20 mouse cellular contexts compared by ENCODE assay signal in the genomic region with DNA sequence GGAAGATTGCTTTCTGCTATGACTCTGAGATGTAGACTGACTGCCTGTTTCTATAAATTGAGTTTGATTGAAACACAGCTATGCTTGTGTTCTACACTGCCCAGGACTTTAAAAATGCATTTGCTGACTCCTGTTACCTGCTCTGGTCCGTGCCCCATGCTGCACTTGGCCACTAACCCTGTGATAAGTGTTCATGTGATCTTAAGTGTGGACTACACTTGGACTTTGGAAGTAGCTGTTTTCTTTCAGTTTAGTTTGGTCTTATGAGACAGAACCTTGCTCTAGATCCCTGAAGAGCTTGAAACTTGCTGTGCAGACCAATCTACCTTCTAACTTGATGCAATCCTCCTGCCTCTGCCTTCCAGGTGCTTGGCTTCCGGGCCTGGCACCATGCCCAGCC. TPM values are rescaled to one million over a fixed set of nuclear protein-coding genes. Genes with fewer than 3 reads are reported as not detected.
DNase-seq lines count a peak whose midpoint lies in the region; ATAC-seq and TF ChIP-seq lines count a peak whose summit lies in the region.
"Had no signal": no experiment of that assay in that cellular context is flagged by ENCODE, and none has a peak within 500 bp of the region (broad histone marks: within the 10 kb centered on the region; RNA-seq: fewer than 3 reads in every experiment).

No protein-coding gene starts in this region.

- no peaks in the 10 kb centered on the region for H3K9me3 ChIP-seq in kidney, embryonic 14.5 days (ENCODE audit: control insufficient read depth, low read length)
- no peaks in the 10 kb centered on the region for H3K9me3 ChIP-seq in liver, embryonic 11.5 days (ENCODE audit: control insufficient read depth, low read length)
- H3K9me3 ChIP-seq: embryonic facial prominence, embryonic 12.5 days; forebrain, embryonic 15.5 days; heart, embryonic 10.5 days had no signal

- H3K4me2 ChIP-seq in kidney, embryonic 14.5 days (replicated peaks; ENCODE audit: low read depth, low read length) = no peak overlapping the region
- no peak overlapping the region for H3K4me2 ChIP-seq in liver, embryonic 11.5 days
- H3K4me2 ChIP-seq: embryonic facial prominence, embryonic 12.5 days; forebrain, embryonic 15.5 days had no signal

- no peak for TF ChIP-seq CTCF in liver, adult 2 months (IDR thresholded peaks at IDR 0.05; ENCODE audit: low read depth, low read length)
- no peak for TF ChIP-seq CTCF in small intestine, adult 2 months (IDR thresholded peaks at IDR 0.05; ENCODE audit: extremely low read depth, insufficient read length, insufficient replicate concordance, low read depth, low read length)
- no peak for TF ChIP-seq CTCF in layer of hippocampus, adult 2 months (conservative IDR thresholded peaks at IDR 0.05)

- H3K36me3 ChIP-seq in kidney, embryonic 14.5 days (ENCODE audit: control insufficient read depth, insufficient read depth, low read length) = peaks cover 9% of the 10 kb centered on the region; the same call in 1 of the 2 replicates
- peaks cover 7% of the 10 kb centered on the region; the same call in 1 of the 2 replicates for H3K36me3 ChIP-seq in liver, adult 2 months (ENCODE audit: control insufficient read depth, insufficient read depth, low read length)
- peaks cover 3% of the 10 kb centered on the region; the same call in 1 of the 2 replicates for H3K36me3 ChIP-seq in liver, embryonic 11.5 days (ENCODE audit: control insufficient read depth, insufficient read depth, low read length)
- H3K36me3 ChIP-seq in small intestine, adult 2 months (ENCODE audit: control insufficient read depth, insufficient read depth, low read length) = peaks cover 33% of the 10 kb centered on the region

- no peak overlapping the region for H3K4me3 ChIP-seq in kidney, embryonic 14.5 days (ENCODE audit: low read length)
- no peak overlapping the region for H3K4me3 ChIP-seq in liver, adult 2 months (ENCODE audit: insufficient read depth, low read depth, low read length)
- no peak overlapping the region for H3K4me3 ChIP-seq in liver, embryonic 11.5 days (ENCODE audit: low read depth, low read length)
- no peak overlapping the region for H3K4me3 ChIP-seq in small intestine, adult 2 months (ENCODE audit: low read depth, low read length)
- H3K4me3 ChIP-seq in layer of hippocampus, adult 2 months = no peak overlapping the region
- H3K4me3 ChIP-seq: embryonic facial prominence, embryonic 12.5 days; forebrain, embryonic 15.5 days; heart, embryonic 10.5 days had no signal

- H3K27ac ChIP-seq in kidney, embryonic 14.5 days (ENCODE audit: low read depth, low read length) = no peak overlapping the region
- H3K27ac ChIP-seq in liver, adult 2 months (replicated peaks; ENCODE audit: insufficient read depth, low read depth, low read length) = no peak overlapping the region
- H3K27ac ChIP-seq in liver, embryonic 11.5 days (ENCODE audit: low read depth, low read length) = no peak overlapping the region
- peak overlapping the region; percentile 62; the same call in 1 of the 2 replicates for H3K27ac ChIP-seq in small intestine, adult 2 months (ENCODE audit: insufficient read depth, low read depth, low read length)
- H3K27ac ChIP-seq in layer of hippocampus, adult 2 months = no peak overlapping the region
- H3K27ac ChIP-seq: embryonic facial prominence, embryonic 12.5 days; forebrain, embryonic 15.5 days; heart, embryonic 10.5 days had no signal

- no peak for ATAC-seq in kidney, embryonic 14.5 days (ENCODE audit: low FRiP score, low TSS enrichment)
- no peak for ATAC-seq in liver, embryonic 11.5 days (replicated peaks; ENCODE audit: low FRiP score)
- ATAC-seq: activated CD4-positive, CD25-positive, alpha-beta regulatory T cell, adult 4 months; forebrain, embryonic 15.5 days; Patski had no signal

- H3K9ac ChIP-seq in kidney, embryonic 14.5 days (ENCODE audit: low read depth, low read length) = no peak overlapping the region
- no peak overlapping the region for H3K9ac ChIP-seq in liver, adult 2 months (ENCODE audit: low read depth, low read length)
- no peak overlapping the region for H3K9ac ChIP-seq in liver, embryonic 11.5 days (ENCODE audit: low read depth, low read length)
- H3K9ac ChIP-seq: embryonic facial prominence, embryonic 12.5 days; forebrain, embryonic 15.5 days had no signal

- H3K27me3 ChIP-seq in kidney, embryonic 14.5 days (ENCODE audit: control insufficient read depth, insufficient read depth, low read length) = no peaks in the 10 kb centered on the region
- no peaks in the 10 kb centered on the region for H3K27me3 ChIP-seq in liver, adult 2 months (ENCODE audit: control insufficient read depth, insufficient read depth, low read length)
- no peaks in the 10 kb centered on the region for H3K27me3 ChIP-seq in liver, embryonic 11.5 days (replicated peaks; ENCODE audit: control insufficient read depth, insufficient read depth, low read length)
- H3K27me3 ChIP-seq in small intestine, adult 2 months (ENCODE audit: control insufficient read depth, insufficient read depth, low read length) = no peaks in the 10 kb centered on the region
- H3K27me3 ChIP-seq: CH12.LX; embryonic facial prominence, embryonic 12.5 days; forebrain, embryonic 15.5 days; Patski had no signal

- WGBS in kidney, embryonic 14.5 days = 85% methylated on average over 2 of the region's 2 CpGs
- WGBS in liver, adult 2 months = 65% methylated on average over 2 of the region's 2 CpGs
- 82% methylated on average over 2 of the region's 2 CpGs for WGBS in liver, embryonic 11.5 days
- 37% methylated on average over 2 of the region's 2 CpGs for WGBS in small intestine, adult 2 months

- TF ChIP-seq POLR2A in liver, adult 2 months (IDR thresholded peaks at IDR 0.05; ENCODE audit: extremely low read depth, insufficient read depth, low read length) = no peak
- no peak for TF ChIP-seq POLR2A in small intestine, adult 2 months (IDR thresholded peaks at IDR 0.05; ENCODE audit: low read depth, low read length)

- H3K79me2 ChIP-seq in liver, adult 2 months (ENCODE audit: control insufficient read depth, insufficient read depth, low read length) = no peaks in the 10 kb centered on the region

- peaks cover 8% of the 10 kb centered on the region for H3K4me1 ChIP-seq in kidney, embryonic 14.5 days (ENCODE audit: control insufficient read depth, insufficient read depth, low read length)
- H3K4me1 ChIP-seq in liver, adult 2 months (ENCODE audit: control insufficient read depth, insufficient read depth, low read length) = peaks cover 3% of the 10 kb centered on the region; the same call in 1 of the 2 replicates
- H3K4me1 ChIP-seq in liver, embryonic 11.5 days (replicated peaks; ENCODE audit: control insufficient read depth, insufficient read depth, low read length) = peaks cover 14% of the 10 kb centered on the region
- H3K4me1 ChIP-seq in small intestine, adult 2 months (ENCODE audit: control insufficient read depth, insufficient read depth, insufficient read length, low read length) = peaks cover 12% of the 10 kb centered on the region; the same call in 1 of the 2 replicates

- peak; percentile 40 for DNase-seq in kidney, adult 18-20 months
- peak; percentile 25 for DNase-seq in liver, adult 2 months (ENCODE audit: extremely low read depth, low read depth, low spot score)
- DNase-seq in liver, embryonic 11.5 days (ENCODE audit: low spot score) = no peak
- no peak for DNase-seq in layer of hippocampus, adult 2 months (ENCODE audit: low spot score in 2 of 2)
- DNase-seq: adrenal gland, postnatal 14 days; cerebellum, adult 11-12 months; cerebellum, adult 9-10 months; cerebellum, postnatal 25 days; gastrocnemius, postnatal 36 days; heart, adult 11 months; heart, postnatal 10 days; heart, postnatal 4 days had no signal

RNA-seq across cellular contexts. Expression of gene Fuca1, which starts 3.9 kb away (rescaled TPM):
- polyA plus RNA-seq in kidney, embryonic 14.5 days (2014; fragmentation: Nextera tagmentation; extraction: Ambion mirVana) = 57.6 and 69.2 TPM in 2 replicates
- 45.7 and 46.4 TPM in 2 replicates for total RNA-seq in liver, adult 2 months (2014; rRNA removed)
- 54.9 and 58.7 TPM in 2 replicates for polyA plus RNA-seq in liver, adult 2 months (2012; rRNA removed)
- 39.6 and 47.7 TPM in 2 replicates for polyA plus RNA-seq in liver, embryonic 11.5 days (2014; fragmentation: Nextera tagmentation; extraction: Ambion mirVana)
- polyA plus RNA-seq in small intestine, adult 2 months (2012; rRNA removed) = 62.8 and 108 TPM in 2 replicates
- 10 to 100 TPM; 39.4 to 39.7 TPM for total RNA-seq in layer of hippocampus, adult 2 months (2021)

RNA-seq across cellular contexts. Expression of gene Hmgcl, which starts 21.8 kb away (rescaled TPM):
- 81.1 and 81.3 TPM in 2 replicates for polyA plus RNA-seq in kidney, embryonic 14.5 days (2014; fragmentation: Nextera tagmentation; extraction: Ambion mirVana)
- total RNA-seq in liver, adult 2 months (2014; rRNA removed) = 179 and 187 TPM in 2 replicates
- 266 and 291 TPM in 2 replicates for polyA plus RNA-seq in liver, adult 2 months (2012; rRNA removed)
- 97.1 and 104 TPM in 2 replicates for polyA plus RNA-seq in liver, embryonic 11.5 days (2014; fragmentation: Nextera tagmentation; extraction: Ambion mirVana)
- 50.3 and 76.6 TPM in 2 replicates for polyA plus RNA-seq in small intestine, adult 2 months (2012; rRNA removed)
- total RNA-seq in layer of hippocampus, adult 2 months (2021) = 10 to 100 TPM; 35.2 to 36.1 TPM

RNA-seq across cellular contexts. Expression of gene Cnr2, which starts 29.2 kb away (rescaled TPM):
- 0.10 and 0.45 TPM in 2 replicates for polyA plus RNA-seq in kidney, embryonic 14.5 days (2014; fragmentation: Nextera tagmentation; extraction: Ambion mirVana)
- total RNA-seq in liver, adult 2 months (2014; rRNA removed) = 3.0 and 3.9 TPM in 2 replicates
- polyA plus RNA-seq in liver, adult 2 months (2012; rRNA removed) = 1.4 and 2.1 TPM in 2 replicates
- 6.3 and 7.1 TPM in 2 replicates for polyA plus RNA-seq in liver, embryonic 11.5 days (2014; fragmentation: Nextera tagmentation; extraction: Ambion mirVana)
- polyA plus RNA-seq in small intestine, adult 2 months (2012; rRNA removed) = 1.0 and 1.1 TPM in 2 replicates
- total RNA-seq in layer of hippocampus, adult 2 months (2021) = under 1 TPM in 1 of 2 experiments, not detected in 1; 0.12 TPM

RNA-seq across cellular contexts. Expression of gene Gale, which starts 39.1 kb away (rescaled TPM):
- 29.0 and 31.3 TPM in 2 replicates for polyA plus RNA-seq in kidney, embryonic 14.5 days (2014; fragmentation: Nextera tagmentation; extraction: Ambion mirVana)
- total RNA-seq in liver, adult 2 months (2014; rRNA removed) = 34.2 and 38.5 TPM in 2 replicates
- polyA plus RNA-seq in liver, adult 2 months (2012; rRNA removed) = 32.0 and 33.6 TPM in 2 replicates
- 47.7 and 49.8 TPM in 2 replicates for polyA plus RNA-seq in liver, embryonic 11.5 days (2014; fragmentation: Nextera tagmentation; extraction: Ambion mirVana)
- 116 and 163 TPM in 2 replicates for polyA plus RNA-seq in small intestine, adult 2 months (2012; rRNA removed)
- total RNA-seq in layer of hippocampus, adult 2 months (2021) = 10 to 100 TPM; 22.6 to 23.8 TPM

RNA-seq across cellular contexts. Expression of gene Lypla2, which starts 48.0 kb away (rescaled TPM):
- polyA plus RNA-seq in kidney, embryonic 14.5 days (2014; fragmentation: Nextera tagmentation; extraction: Ambion mirVana) = 133 and 140 TPM in 2 replicates
- 21.8 and 25.9 TPM in 2 replicates for total RNA-seq in liver, adult 2 months (2014; rRNA removed)
- polyA plus RNA-seq in liver, adult 2 months (2012; rRNA removed) = 113 and 116 TPM in 2 replicates
- polyA plus RNA-seq in liver, embryonic 11.5 days (2014; fragmentation: Nextera tagmentation; extraction: Ambion mirVana) = 104 and 106 TPM in 2 replicates
- polyA plus RNA-seq in small intestine, adult 2 months (2012; rRNA removed) = 79.6 and 166 TPM in 2 replicates
- total RNA-seq in layer of hippocampus, adult 2 months (2021) = 100 to 1,000 TPM in 1 of 2 experiments, 10 to 100 TPM in 1; 95.3 to 103 TPM

Comparison
In these comparisons a context has a peak if more than half of its experiments do, and no peak if none do; other contexts are left out.
1. DNase-seq: peak in kidney, adult 18-20 months (single experiment) and liver, adult 2 months (single experiment); none in liver, embryonic 11.5 days (single experiment) and layer of hippocampus, adult 2 months (0 of 2).